Mouse (Mus musculus) megakaryocyte, embryonic 14.5 days (primary cell): Measurements from ENCODE around the gene Tardbp. TPM values are rescaled to one million over a fixed set of nuclear protein-coding genes. Genes with fewer than 3 reads are reported as not detected.

Experiments used
- H3K27me3 ChIP-seq: replicated peaks from 2 replicates; pipeline ENCODE3; 2012; ENCODE audit warnings: inconsistent platforms
- H3K36me3 ChIP-seq: replicated peaks from 2 replicates; pipeline ENCODE3; 2012; ENCODE audit warnings: low read length, inconsistent platforms, mixed read lengths
- H3K4me1 ChIP-seq: 2 replicates; pipeline ENCODE4 v1.6.1; 2012; ENCODE audit warnings: inconsistent platforms
- H3K4me3 ChIP-seq: replicated peaks from 2 replicates; pipeline ENCODE3; 2012; ENCODE audit warnings: moderate library complexity, mild to moderate bottlenecking, inconsistent platforms
- H3K9me3 ChIP-seq: 2 replicates; pipeline ENCODE4 v1.6.1; 2012; ENCODE audit warnings: inconsistent platforms
- FLI1 ChIP-seq: IDR thresholded peaks from 2 replicates; pipeline ENCODE4 v1.6.1; 2012; ENCODE audit warnings: low read length, inconsistent platforms, mixed read lengths
- GATA1 ChIP-seq: IDR thresholded peaks from 3 replicates; pipeline ENCODE4 v1.6.1; 2012; ENCODE audit warnings: mixed read lengths, low read length, inconsistent platforms, borderline replicate concordance
- polyA plus RNA-seq: library from polyadenylated mRNA; stranded (reverse); fragments of >175 nt; gene quantifications from 2 replicates; pipeline ENCODE4 v1.2.3, GENCODE M21; 2012; ENCODE audit warnings: low replicate concordance; ENCODE audit not compliant: insufficient read depth

Gene Tardbp
- polyA plus RNA-seq, 1 experiment: 18.5 TPM

DNA sequence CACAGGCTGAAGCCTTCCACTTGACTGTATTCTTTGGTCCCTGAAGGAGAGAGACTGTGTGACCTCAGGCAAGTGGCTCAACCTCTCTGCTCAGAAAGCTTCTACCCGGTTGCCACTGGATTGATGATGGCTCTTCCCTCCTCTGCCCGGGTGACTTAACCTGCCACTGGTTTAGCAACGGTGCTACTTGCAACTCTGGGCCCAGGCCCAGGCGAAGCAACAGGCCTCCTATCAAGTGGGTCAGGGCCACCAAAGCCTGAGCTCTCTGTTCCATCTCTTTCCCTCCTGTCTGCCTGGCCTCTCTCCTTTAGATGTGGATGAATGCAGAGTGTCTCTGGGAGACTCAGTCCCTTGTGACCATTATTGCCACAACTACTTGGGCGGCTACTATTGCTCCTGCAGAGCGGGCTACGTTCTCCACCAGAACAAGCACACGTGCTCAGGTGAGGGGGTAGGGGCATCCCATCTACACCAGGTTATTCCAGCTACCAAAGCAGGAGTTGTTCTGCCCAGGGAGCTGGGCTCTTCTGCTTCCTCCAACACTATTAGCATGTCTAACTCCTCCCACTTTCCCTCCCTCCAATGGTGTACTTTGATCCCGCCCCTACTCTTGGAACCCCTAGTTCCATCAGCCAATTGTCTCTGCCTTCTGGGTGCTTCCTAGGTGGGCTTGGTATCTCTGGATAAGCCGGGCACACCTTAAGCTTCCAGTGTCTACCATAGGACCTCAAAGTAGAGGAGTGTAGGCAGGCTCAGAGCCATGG is 23.3 kb downstream of the Tardbp start:
- Histone ChIP-seq H3K36me3 (peaks cover 36% of the 10 kb centered on the region), H3K4me1 (peaks cover 32% of the 10 kb centered on the region), H3K4me3 (no peak overlapping the region), H3K27me3 (no peaks in the 10 kb centered on the region), H3K9me3 (no peaks in the 10 kb centered on the region; the same call in 1 of the 2 replicates)
- TF ChIP-seq FLI1 (no peak), GATA1 (no peak)

DNA sequence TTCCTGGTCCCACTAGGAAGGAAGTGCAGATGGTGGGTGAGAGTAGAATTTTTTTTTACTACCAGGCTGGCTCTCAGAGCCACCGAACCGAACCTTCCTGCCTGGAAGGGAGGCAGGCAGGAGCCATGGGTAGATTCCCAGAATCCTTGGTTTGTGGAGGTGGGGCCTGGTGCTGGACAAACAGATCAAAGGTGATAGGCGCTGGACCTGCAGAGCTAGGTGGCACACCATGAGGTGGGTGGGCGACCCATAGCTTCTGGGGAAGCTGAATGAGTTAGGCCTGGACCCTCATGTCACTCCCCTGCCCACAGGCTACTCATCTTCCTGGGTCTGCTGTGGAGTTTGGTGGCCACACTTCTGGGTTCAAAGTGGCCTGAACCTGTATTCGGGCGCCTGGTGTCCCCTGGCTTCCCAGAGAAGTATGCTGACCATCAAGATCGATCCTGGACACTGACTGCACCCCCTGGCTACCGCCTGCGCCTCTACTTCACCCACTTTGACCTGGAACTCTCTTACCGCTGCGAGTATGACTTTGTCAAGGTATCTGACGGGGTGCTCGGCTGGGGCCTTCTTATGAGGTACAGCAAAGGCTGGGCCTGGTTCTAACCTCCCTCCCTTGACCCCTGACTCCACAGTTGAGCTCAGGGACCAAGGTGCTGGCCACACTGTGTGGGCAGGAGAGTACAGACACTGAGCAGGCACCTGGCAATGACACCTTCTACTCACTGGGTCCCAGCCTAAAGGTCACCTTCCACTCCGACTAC is 24.3 kb downstream of the Tardbp start, which contains the start of gene Masp2:
Gene Masp2, plus strand, starts transcription at position 198 of the 764 bp plus-strand sequence.
- H3K4me3 ChIP-seq: no peak within 1 kb of the TSS
- H3K9me3 ChIP-seq: peaks cover 5% of the 10 kb centered on the region; the same call in 1 of the 2 replicates
- peaks cover 46% of the 10 kb centered on the region for H3K36me3 ChIP-seq
- peaks cover 29% of the 10 kb centered on the region for H3K4me1 ChIP-seq
- TF ChIP-seq FLI1 (no peak), GATA1 (no peak)
- no peaks in the 10 kb centered on the region for H3K27me3 ChIP-seq

DNA sequence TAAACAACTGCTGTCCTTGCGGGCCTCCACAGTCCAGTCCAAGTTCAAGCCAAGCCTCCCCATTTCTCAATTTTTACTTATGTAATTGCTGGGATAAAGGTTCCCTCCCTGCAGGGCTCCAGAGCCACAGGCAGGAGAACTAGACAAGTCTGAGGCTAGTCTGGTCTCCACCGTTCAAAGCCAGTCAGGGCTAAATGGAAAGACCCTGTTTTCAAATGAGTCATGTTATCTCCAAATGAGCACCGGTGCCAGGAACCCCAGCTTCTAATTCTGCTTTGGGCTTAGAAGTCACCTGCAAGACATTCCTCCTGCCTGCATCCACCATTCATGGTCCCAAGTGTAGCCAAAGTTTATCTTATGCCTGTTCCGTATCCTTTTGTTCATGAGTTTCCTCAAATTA is 24.9 kb downstream of the Tardbp start:
- no peaks in the 10 kb centered on the region for H3K27me3 ChIP-seq
- H3K4me1 ChIP-seq: peaks cover 28% of the 10 kb centered on the region
- TF ChIP-seq GATA1 (no peak), FLI1 (no peak)
- no peak overlapping the region for H3K4me3 ChIP-seq
- peaks cover 5% of the 10 kb centered on the region; the same call in 1 of the 2 replicates for H3K9me3 ChIP-seq
- peaks cover 52% of the 10 kb centered on the region for H3K36me3 ChIP-seq

DNA sequence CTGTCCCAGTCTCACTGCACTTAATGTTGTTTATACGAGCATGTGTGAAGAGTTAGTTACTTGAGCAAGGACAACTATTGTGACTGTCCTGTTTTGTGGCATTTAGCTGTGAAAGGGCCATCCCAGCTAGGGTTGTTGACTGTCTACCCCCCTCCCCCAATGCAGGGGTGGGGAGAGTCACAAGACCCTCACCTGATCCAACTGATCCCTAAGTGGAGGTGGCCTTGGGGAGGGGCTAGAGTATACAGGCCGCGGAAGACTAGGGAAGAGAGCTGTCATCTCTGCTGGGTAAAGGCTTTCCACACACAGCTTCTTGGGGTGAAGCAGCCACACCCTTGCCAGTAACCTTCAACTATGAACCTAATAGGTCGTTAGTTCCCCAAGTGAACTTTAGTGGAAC is 26.5 kb downstream of the Tardbp start:
- Histone ChIP-seq H3K9me3 (peaks cover 5% of the 10 kb centered on the region; the same call in 1 of the 2 replicates), H3K4me1 (peaks cover 28% of the 10 kb centered on the region), H3K36me3 (peaks cover 67% of the 10 kb centered on the region), H3K4me3 (no peak overlapping the region), H3K27me3 (no peaks in the 10 kb centered on the region)
- TF ChIP-seq FLI1 (no peak), GATA1 (no peak)

DNA sequence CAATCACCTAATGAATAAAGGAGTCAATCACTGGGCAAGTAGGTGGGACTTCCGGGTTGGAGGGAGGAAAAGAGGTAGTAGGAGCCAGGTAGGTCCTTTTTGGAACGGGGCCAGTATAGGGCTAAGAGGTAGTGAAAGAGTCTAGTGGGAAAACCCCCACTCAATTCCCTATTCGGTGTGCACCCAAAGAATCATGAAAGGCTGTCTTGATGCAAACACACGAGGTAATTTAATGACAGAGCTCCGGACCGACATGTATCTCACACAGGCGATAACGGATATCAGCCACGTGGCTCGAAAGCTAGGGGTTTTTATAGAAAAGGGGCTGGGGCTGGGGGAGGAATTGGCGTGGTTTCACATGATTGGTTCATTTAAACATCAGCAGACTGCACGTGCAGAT is 28.0 kb downstream of the Tardbp start:
- TF ChIP-seq GATA1 (no peak), FLI1 (no peak)
- Histone ChIP-seq H3K36me3 (peaks cover 82% of the 10 kb centered on the region), H3K4me3 (no peak overlapping the region), H3K9me3 (peaks cover 5% of the 10 kb centered on the region; the same call in 1 of the 2 replicates), H3K4me1 (peaks cover 25% of the 10 kb centered on the region), H3K27me3 (no peaks in the 10 kb centered on the region)

DNA sequence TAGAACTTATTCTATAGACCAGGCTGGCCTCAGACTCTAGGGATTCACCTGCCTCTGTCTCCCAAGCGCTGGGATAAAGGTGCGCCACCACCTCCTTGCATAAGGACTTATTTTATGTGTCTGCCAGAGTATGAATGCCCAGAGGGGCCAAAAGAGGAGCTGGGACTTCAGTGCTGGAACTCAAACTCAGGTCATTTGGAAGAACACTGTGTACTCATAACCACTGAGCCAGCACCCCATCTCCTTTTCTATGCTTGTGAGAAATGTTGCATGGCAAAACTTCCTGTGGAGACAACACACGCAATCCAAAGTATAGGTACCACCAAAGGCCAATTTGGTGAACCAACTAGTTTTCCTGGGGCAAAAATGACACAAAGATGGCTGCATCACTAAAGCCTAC is 30.1 kb downstream of the Tardbp start:
- H3K27me3 ChIP-seq: no peaks in the 10 kb centered on the region
- no peak overlapping the region for H3K4me3 ChIP-seq
- peaks cover 80% of the 10 kb centered on the region for H3K36me3 ChIP-seq
- TF ChIP-seq FLI1 (no peak), GATA1 (no peak)
- peaks cover 31% of the 10 kb centered on the region for H3K4me1 ChIP-seq
- peaks cover 5% of the 10 kb centered on the region; the same call in 1 of the 2 replicates for H3K9me3 ChIP-seq

DNA sequence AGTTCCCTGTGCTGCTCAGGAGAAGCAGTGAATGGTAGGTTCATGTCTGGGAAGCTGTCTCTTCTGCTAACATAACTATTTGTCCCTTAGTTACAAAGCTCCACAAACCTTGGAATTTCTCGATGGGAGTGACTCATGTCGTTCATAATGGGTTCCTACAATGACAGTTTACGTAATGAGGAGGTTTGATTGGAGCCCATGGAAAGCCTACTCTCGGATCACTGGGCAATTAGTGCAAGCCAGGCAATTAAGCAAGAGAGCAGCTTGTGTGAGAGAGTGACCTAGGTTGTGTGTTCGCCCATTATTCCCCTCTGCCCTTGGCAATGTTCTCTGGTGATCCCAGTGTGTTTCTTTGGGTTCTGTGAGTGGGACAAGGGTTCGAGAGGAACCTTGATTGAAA is 30.9 kb downstream of the Tardbp start:
- Histone ChIP-seq H3K4me3 (no peak overlapping the region), H3K36me3 (peaks cover 78% of the 10 kb centered on the region), H3K27me3 (no peaks in the 10 kb centered on the region), H3K9me3 (peaks cover 5% of the 10 kb centered on the region; the same call in 1 of the 2 replicates), H3K4me1 (peaks cover 33% of the 10 kb centered on the region)
- TF ChIP-seq FLI1 (no peak), GATA1 (no peak)

DNA sequence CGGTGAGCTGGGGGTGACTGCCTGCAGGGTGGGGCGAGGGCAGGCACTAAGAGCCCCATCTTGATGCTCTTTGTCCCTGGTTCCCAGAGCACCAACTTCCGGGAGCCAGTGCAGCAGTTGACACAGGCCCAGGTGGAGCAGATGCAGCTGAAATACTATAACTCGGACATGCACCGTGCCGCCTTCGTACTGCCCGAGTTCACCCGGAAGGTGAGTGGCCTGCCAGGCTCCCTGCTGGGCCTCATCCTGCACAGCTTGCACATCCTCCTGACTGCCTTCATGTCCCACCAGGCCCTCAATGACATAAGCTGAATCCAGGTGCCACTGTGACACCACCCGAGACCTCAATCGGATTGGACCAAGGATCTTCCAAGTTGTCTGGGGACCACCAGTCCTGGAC is 32.8 kb downstream of the Tardbp start:
- Histone ChIP-seq H3K36me3 (peaks cover 62% of the 10 kb centered on the region), H3K4me3 (no peak overlapping the region), H3K9me3 (peaks cover 5% of the 10 kb centered on the region; the same call in 1 of the 2 replicates), H3K27me3 (no peaks in the 10 kb centered on the region), H3K4me1 (peaks cover 45% of the 10 kb centered on the region)
- no peak for TF ChIP-seq GATA1
- TF ChIP-seq FLI1: no peak

DNA sequence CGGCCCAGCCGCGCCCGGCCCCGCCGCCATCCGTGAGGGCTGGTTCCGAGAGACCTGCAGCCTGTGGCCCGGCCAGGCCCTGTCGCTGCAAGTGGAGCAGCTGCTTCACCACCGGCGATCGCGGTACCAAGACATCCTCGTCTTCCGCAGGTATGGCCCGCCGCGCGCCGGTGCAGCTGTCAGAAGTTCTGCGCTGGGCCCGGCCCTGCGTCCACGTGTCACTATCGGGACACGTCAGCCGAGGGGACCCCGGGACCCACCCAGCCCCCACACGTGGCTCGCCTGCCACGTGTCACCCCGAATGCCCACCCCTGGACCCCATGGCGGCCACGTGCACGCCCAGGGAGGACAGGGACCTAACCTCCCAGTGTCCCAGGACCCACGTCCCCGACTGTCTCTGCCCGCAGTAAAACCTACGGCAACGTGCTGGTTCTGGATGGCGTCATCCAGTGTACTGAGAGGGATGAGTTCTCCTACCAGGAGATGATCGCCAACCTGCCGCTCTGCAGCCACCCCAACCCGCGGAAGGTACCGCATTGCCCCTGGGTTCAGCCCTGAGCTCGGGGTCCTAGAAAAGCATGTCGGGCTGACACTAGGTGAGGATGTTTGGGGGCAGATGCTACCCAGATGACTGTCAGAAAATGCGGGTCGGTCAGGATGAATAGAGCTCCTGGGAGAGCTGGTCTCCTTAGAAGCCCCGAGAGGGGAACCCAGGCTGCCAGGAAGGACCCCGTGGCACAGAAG is 35.0 kb downstream of the Tardbp start:
- Histone ChIP-seq H3K27me3 (no peaks in the 10 kb centered on the region), H3K4me1 (peaks cover 62% of the 10 kb centered on the region), H3K36me3 (peaks cover 42% of the 10 kb centered on the region), H3K9me3 (no peaks in the 10 kb centered on the region), H3K4me3 (peak overlapping the region; percentile 99)
- no peak for TF ChIP-seq GATA1
- TF ChIP-seq FLI1: no peak
